In genomic region chr10:39242398-39242797, GRCm38 (mm10) we compare ENCODE assay signal across 21 mouse cellular contexts.
A peak's percentile ranks its signal among the peaks of the same experiment; 100 is the strongest.
DNase-seq lines count a peak whose midpoint lies in the region; ATAC-seq lines count a peak whose summit lies in the region.
"Had no signal": no experiment of that assay in that cellular context is flagged by ENCODE, and none has a peak within 500 bp of the region (broad histone marks: within the 10 kb centered on the region; RNA-seq: fewer than 3 reads in every experiment).

No protein-coding gene starts in this region.

- no peaks in the 10 kb centered on the region for H3K79me2 ChIP-seq in macrophage (ENCODE audit: inconsistent target)

- no peak for DNase-seq in frontal cortex, postnatal 14 days (ENCODE audit: low spot score in 2 of 2)
- peak; percentile 41 for DNase-seq in intestine, embryonic 14.5 days (ENCODE audit: low spot score)
- DNase-seq: adrenal gland, adult 8-10 months; adrenal gland, postnatal 14 days; adrenal gland, postnatal 36 days; B cell, adult 2 months; cerebellum, adult 11-12 months; cerebellum, adult 2 months; cerebellum, adult 9-10 months; cerebellum, postnatal 10 days; cerebellum, postnatal 25 days had no signal

- H3K4me1 ChIP-seq in intestine, embryonic 14.5 days (replicated peaks; ENCODE audit: control insufficient read depth, insufficient read depth, low read length): peaks cover 6% of the 10 kb centered on the region
- peaks cover 3% of the 10 kb centered on the region; the same call in 1 of the 2 replicates for H3K4me1 ChIP-seq in intestine, embryonic 15.5 days (replicated peaks)

- no peaks in the 10 kb centered on the region for H3K36me3 ChIP-seq in intestine, embryonic 14.5 days (ENCODE audit: control insufficient read depth, insufficient read depth, low read length)
- no peaks in the 10 kb centered on the region for H3K36me3 ChIP-seq in intestine, embryonic 15.5 days
- no peaks in the 10 kb centered on the region for H3K36me3 ChIP-seq in macrophage (ENCODE audit: inconsistent target)
- H3K36me3 ChIP-seq: embryonic facial prominence, embryonic 10.5 days; embryonic facial prominence, embryonic 12.5 days; forebrain, embryonic 15.5 days; G1E had no signal

- H3K27ac ChIP-seq in intestine, embryonic 14.5 days (ENCODE audit: low read depth): no peak overlapping the region
- no peak overlapping the region for H3K27ac ChIP-seq in intestine, embryonic 15.5 days
- H3K27ac ChIP-seq in macrophage: 0 out of 2 replicates have a peak overlapping the region, but pooled peaks have one; percentile 21
- H3K27ac ChIP-seq: embryonic facial prominence, embryonic 10.5 days; embryonic facial prominence, embryonic 12.5 days; forebrain, embryonic 13.5 days; forebrain, embryonic 15.5 days had no signal

- H3K27me3 ChIP-seq in intestine, embryonic 14.5 days (replicated peaks; ENCODE audit: control insufficient read depth, insufficient read depth, low read length): no peaks in the 10 kb centered on the region
- no peaks in the 10 kb centered on the region for H3K27me3 ChIP-seq in intestine, embryonic 15.5 days (replicated peaks)
- H3K27me3 ChIP-seq: CH12.LX; embryonic facial prominence, embryonic 12.5 days; forebrain, embryonic 13.5 days; forebrain, embryonic 15.5 days; Patski had no signal

- no peaks in the 10 kb centered on the region for H3K9me3 ChIP-seq in intestine, embryonic 14.5 days (ENCODE audit: control insufficient read depth, low read length)
- no peaks in the 10 kb centered on the region for H3K9me3 ChIP-seq in intestine, embryonic 15.5 days
- H3K9me3 ChIP-seq: embryonic facial prominence, embryonic 10.5 days; embryonic facial prominence, embryonic 12.5 days; forebrain, embryonic 13.5 days; forebrain, embryonic 15.5 days; G1E had no signal

- WGBS in intestine, embryonic 14.5 days: 89% methylated on average over 5 of the region's 5 CpGs
- WGBS in intestine, embryonic 15.5 days: 92% methylated on average over 5 of the region's 5 CpGs
- 97% methylated on average over 5 of the region's 5 CpGs for WGBS in macrophage (ENCODE audit: missing documents)

- H3K4me2 ChIP-seq in intestine, embryonic 14.5 days (ENCODE audit: low read length): no peak overlapping the region
- H3K4me2 ChIP-seq in intestine, embryonic 15.5 days (replicated peaks): no peak overlapping the region
- H3K4me2 ChIP-seq: embryonic facial prominence, embryonic 12.5 days; forebrain, embryonic 13.5 days; forebrain, embryonic 15.5 days had no signal

- no peak overlapping the region for H3K4me3 ChIP-seq in intestine, embryonic 14.5 days (ENCODE audit: low read depth, low read length)
- H3K4me3 ChIP-seq in intestine, embryonic 15.5 days (replicated peaks): no peak overlapping the region
- no peak overlapping the region for H3K4me3 ChIP-seq in macrophage (ENCODE audit: inconsistent target)
- H3K4me3 ChIP-seq: embryonic facial prominence, embryonic 10.5 days; embryonic facial prominence, embryonic 12.5 days; forebrain, embryonic 13.5 days; forebrain, embryonic 15.5 days had no signal

- no peak overlapping the region for H3K9ac ChIP-seq in intestine, embryonic 14.5 days (ENCODE audit: low read length)
- no peak overlapping the region for H3K9ac ChIP-seq in intestine, embryonic 15.5 days
- H3K9ac ChIP-seq: embryonic facial prominence, embryonic 12.5 days; forebrain, embryonic 13.5 days; forebrain, embryonic 15.5 days had no signal

- ATAC-seq in frontal cortex, adult (ENCODE audit: low TSS enrichment): peak; percentile 66
- ATAC-seq in intestine, embryonic 14.5 days (replicated peaks; ENCODE audit: low FRiP score, low TSS enrichment, low read depth): no peak
- ATAC-seq in intestine, embryonic 15.5 days: no peak
- ATAC-seq: forebrain, embryonic 13.5 days; forebrain, embryonic 15.5 days; Patski had no signal
